Mouse (Mus musculus): ENCODE measurements at regions not wholly inside any gene's neighbourhood (a gene's known extent, or its start where the extent isn't known, plus 50 kb on each side); places are given as distances from the start of the nearest gene placed in this dataset.

DNA sequence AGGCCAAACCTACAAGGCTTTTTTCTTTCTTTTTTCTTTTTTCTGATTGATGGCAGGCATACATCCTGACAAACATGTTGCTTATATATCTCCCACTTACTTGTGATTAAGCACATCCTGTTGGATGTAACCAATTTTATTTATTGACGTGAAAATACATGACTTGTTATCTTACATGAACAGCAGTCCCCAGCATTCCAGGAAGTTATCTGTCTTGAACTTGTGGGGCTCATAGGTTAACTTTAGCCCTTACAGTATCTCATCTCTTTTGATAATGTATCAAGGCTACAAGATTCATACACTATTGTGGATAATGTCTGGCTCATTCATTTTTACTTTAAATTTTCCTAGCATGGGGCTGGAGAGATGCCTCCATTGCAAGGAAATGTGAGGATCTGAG is 852.0 kb upstream of the Agtr1b start:
- no peak overlapping the region for H3K9ac ChIP-seq (ENCODE audit: low read depth, low read length)
- no peak overlapping the region for H3K4me3 ChIP-seq (ENCODE audit: low read depth, low read length)
- H3K36me3 ChIP-seq (ENCODE audit: control insufficient read depth, insufficient read depth): no peaks in the 10 kb centered on the region
- H3K27ac ChIP-seq (ENCODE audit: low read length): no peak overlapping the region
- no peaks in the 10 kb centered on the region for H3K9me3 ChIP-seq (replicated peaks; ENCODE audit: control insufficient read depth, low read length)
- 30% methylated on average over 1 of the region's 1 CpGs for WGBS (ENCODE audit: insufficient replicate concordance)
- no peak for ATAC-seq (ENCODE audit: low read depth)
- no peak overlapping the region for H3K4me2 ChIP-seq (ENCODE audit: low read depth, low read length)
- H3K4me1 ChIP-seq (ENCODE audit: control insufficient read depth, low read depth, low read length): no peaks in the 10 kb centered on the region
- H3K27me3 ChIP-seq (ENCODE audit: control insufficient read depth, insufficient read depth, low read depth, low read length): no peaks in the 10 kb centered on the region

DNA sequence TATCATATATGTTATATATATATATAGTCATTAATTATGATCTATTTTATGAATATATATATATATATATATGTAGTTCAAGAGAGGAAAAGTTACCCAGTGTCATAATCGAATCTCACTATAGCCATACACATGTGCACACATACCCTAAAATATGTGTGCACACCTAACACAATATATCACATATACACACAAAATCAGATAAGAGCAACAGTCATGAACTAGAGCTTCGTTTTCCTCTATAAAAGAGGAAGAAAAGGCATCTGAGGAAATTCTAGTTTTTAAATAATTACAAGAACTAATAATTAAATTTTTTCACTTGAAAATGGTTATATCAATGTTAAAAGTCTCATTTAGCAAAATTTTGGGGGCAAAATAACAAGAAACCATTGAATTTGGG is 835.3 kb upstream of the Tbl1xr1 start:
- no peaks in the 10 kb centered on the region for H3K9me3 ChIP-seq (replicated peaks; ENCODE audit: control insufficient read depth, low read length)
- 40% methylated on average over 2 of the region's 2 CpGs for WGBS (ENCODE audit: insufficient replicate concordance)
- H3K4me3 ChIP-seq (ENCODE audit: low read depth, low read length): no peak overlapping the region
- H3K4me1 ChIP-seq (ENCODE audit: control insufficient read depth, low read depth, low read length): no peaks in the 10 kb centered on the region
- ATAC-seq (ENCODE audit: low read depth): no peak
- H3K4me2 ChIP-seq (ENCODE audit: low read depth, low read length): no peak overlapping the region
- no peaks in the 10 kb centered on the region for H3K36me3 ChIP-seq (ENCODE audit: control insufficient read depth, insufficient read depth)
- no peak overlapping the region for H3K9ac ChIP-seq (ENCODE audit: low read depth, low read length)
- no peak overlapping the region for H3K27ac ChIP-seq (ENCODE audit: low read length)
- H3K27me3 ChIP-seq (ENCODE audit: control insufficient read depth, insufficient read depth, low read depth, low read length): no peaks in the 10 kb centered on the region

DNA sequence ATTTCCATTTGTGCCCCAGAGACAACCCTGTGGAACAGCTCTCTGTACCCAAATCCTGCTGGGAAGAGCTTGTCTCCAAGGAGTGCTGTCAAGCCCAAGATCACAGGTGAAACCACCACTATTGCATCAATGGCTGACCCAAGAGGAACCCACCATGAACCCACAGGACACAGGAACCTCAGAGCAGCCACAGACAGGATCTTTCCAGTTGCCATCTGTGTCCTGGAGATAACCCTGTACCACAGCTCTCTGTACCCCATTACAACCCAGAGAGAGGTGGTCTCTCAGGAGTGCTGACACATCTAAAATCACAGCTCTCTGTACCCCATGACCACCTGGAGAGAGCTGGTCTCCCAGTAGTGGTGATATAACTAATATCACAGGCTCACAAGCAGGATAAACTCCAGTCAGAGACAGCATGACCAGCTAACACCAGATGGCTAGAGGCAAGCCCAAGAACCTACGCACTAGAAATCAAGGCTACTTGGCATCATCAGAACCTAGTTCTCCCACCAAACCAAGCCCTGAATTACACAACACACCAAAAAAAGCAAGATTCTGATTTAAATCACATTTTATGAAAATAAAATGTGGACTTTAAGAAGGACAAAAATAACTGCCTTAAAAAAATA is 820.2 kb upstream of the Tbl1xr1 start:
- no peak overlapping the region for H3K27ac ChIP-seq (ENCODE audit: low read length)
- H3K9ac ChIP-seq (ENCODE audit: low read depth, low read length): no peak overlapping the region
- H3K27me3 ChIP-seq (ENCODE audit: control insufficient read depth, insufficient read depth, low read depth, low read length): no peaks in the 10 kb centered on the region
- H3K9me3 ChIP-seq (replicated peaks; ENCODE audit: control insufficient read depth, low read length): no peaks in the 10 kb centered on the region
- no peaks in the 10 kb centered on the region for H3K4me1 ChIP-seq (ENCODE audit: control insufficient read depth, low read depth, low read length)
- ATAC-seq (ENCODE audit: low read depth): no peak
- H3K4me3 ChIP-seq (ENCODE audit: low read depth, low read length): no peak overlapping the region
- 72% methylated on average over 1 of the region's 1 CpGs for WGBS (ENCODE audit: insufficient replicate concordance)
- no peak overlapping the region for H3K4me2 ChIP-seq (ENCODE audit: low read depth, low read length)
- H3K36me3 ChIP-seq (ENCODE audit: control insufficient read depth, insufficient read depth): no peaks in the 10 kb centered on the region

DNA sequence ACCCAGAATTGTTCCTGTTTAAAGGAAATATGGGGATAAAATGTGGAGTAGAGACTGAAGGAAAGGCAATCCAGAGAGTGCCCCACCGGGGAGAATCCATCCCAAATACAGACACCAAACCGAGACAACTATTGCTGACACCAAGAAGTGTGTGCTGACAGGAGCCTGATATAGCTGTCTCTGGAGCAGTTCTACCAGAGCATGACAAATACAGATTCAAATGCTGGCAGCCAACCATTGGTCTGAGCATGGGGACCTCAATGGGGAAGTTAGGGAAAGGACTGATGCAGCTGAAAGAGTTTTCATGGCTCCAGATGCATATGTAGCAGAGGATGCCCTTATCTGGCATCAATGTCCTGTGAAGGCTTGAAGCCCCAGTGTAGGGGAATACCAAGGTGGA is 813.1 kb upstream of the Tbl1xr1 start:
- ATAC-seq (ENCODE audit: low read depth): no peak
- H3K9ac ChIP-seq (ENCODE audit: low read depth, low read length): no peak overlapping the region
- H3K4me2 ChIP-seq (ENCODE audit: low read depth, low read length): no peak overlapping the region
- no peak overlapping the region for H3K27ac ChIP-seq (ENCODE audit: low read length)
- no peaks in the 10 kb centered on the region for H3K27me3 ChIP-seq (ENCODE audit: control insufficient read depth, insufficient read depth, low read depth, low read length)
- no peaks in the 10 kb centered on the region for H3K9me3 ChIP-seq (replicated peaks; ENCODE audit: control insufficient read depth, low read length)
- H3K36me3 ChIP-seq (ENCODE audit: control insufficient read depth, insufficient read depth): no peaks in the 10 kb centered on the region
- H3K4me1 ChIP-seq (ENCODE audit: control insufficient read depth, low read depth, low read length): no peaks in the 10 kb centered on the region
- no peak overlapping the region for H3K4me3 ChIP-seq (ENCODE audit: low read depth, low read length)
- WGBS (ENCODE audit: insufficient replicate concordance): 61% methylated on average over 2 of the region's 2 CpGs

DNA sequence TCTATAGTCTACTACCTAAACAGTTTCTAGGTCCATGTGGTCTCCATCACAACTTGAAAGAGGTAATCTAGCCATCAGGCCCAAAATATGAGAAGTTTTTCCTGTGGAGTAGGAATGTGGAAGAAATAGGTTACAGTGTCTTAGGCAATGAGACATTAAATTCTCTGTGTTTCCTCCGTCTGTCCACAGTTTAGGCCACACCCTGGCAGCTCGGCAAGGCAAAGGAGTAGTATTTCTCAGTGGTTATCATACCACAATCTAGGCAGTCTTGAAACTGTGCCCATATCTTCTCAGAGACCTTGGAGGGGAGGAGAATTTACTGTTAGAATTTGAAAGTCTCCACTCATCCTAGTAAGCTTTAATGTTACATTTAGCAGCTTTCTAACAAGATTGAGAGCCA is 811.0 kb upstream of the Tbl1xr1 start:
- no peaks in the 10 kb centered on the region for H3K27me3 ChIP-seq (ENCODE audit: control insufficient read depth, insufficient read depth, low read depth, low read length)
- 34% methylated on average over 2 of the region's 2 CpGs for WGBS (ENCODE audit: insufficient replicate concordance)

DNA sequence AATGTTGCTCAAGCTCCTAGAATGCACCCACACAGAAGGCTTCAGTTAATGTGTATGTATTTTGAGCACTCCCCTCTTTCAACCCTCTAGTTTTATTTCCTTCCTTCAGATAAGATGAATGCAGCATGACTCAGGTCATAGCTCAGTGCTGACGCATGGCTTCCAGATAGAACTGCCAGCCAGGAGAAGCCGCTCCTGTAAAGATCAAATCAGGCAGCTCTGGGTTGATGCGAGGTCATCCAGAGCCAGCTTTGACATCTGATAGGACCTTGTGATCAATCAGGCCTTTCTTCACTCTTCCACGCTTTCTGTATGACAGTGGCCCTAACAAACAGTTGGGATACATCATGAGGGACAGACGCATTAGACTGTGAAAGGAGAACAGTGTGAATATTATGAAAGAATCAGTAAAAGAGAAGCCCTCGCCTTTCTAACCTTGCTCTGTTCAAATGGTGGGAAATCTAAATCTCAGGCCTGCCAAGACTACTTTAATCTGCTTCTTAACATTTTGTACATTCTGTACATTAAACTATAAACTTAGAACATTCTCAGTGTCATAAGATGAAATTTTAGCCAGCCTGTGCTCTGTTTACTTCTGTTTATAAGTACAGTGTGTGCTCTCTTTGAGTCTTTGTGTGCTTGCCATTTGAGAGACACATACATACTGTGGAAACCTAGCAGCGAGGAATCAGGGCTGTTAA is 807.9 kb upstream of the Tbl1xr1 start:
- H3K9me3 ChIP-seq (replicated peaks; ENCODE audit: control insufficient read depth, low read length): no peaks in the 10 kb centered on the region
- no peak overlapping the region for H3K4me3 ChIP-seq (ENCODE audit: low read depth, low read length)
- no peak overlapping the region for H3K4me2 ChIP-seq (ENCODE audit: low read depth, low read length)
- H3K27me3 ChIP-seq (ENCODE audit: control insufficient read depth, insufficient read depth, low read depth, low read length): no peaks in the 10 kb centered on the region
- no peaks in the 10 kb centered on the region for H3K36me3 ChIP-seq (ENCODE audit: control insufficient read depth, insufficient read depth)
- ATAC-seq (ENCODE audit: low read depth): no peak
- WGBS (ENCODE audit: insufficient replicate concordance): 49% methylated on average over 7 of the region's 7 CpGs
- H3K4me1 ChIP-seq (ENCODE audit: control insufficient read depth, low read depth, low read length): no peaks in the 10 kb centered on the region
- H3K9ac ChIP-seq (ENCODE audit: low read depth, low read length): no peak overlapping the region
- no peak overlapping the region for H3K27ac ChIP-seq (ENCODE audit: low read length)

More for the DNA sequence above, 811.0 kb upstream of the Tbl1xr1 start:
- no peak overlapping the region for H3K4me3 ChIP-seq (ENCODE audit: low read depth, low read length)
- H3K4me2 ChIP-seq (ENCODE audit: low read depth, low read length): no peak overlapping the region
- H3K9me3 ChIP-seq (replicated peaks; ENCODE audit: control insufficient read depth, low read length): no peaks in the 10 kb centered on the region
- H3K4me1 ChIP-seq (ENCODE audit: control insufficient read depth, low read depth, low read length): no peaks in the 10 kb centered on the region
- ATAC-seq (ENCODE audit: low read depth): no peak
- no peaks in the 10 kb centered on the region for H3K36me3 ChIP-seq (ENCODE audit: control insufficient read depth, insufficient read depth)
- no peak overlapping the region for H3K27ac ChIP-seq (ENCODE audit: low read length)
- H3K9ac ChIP-seq (ENCODE audit: low read depth, low read length): no peak overlapping the region

DNA sequence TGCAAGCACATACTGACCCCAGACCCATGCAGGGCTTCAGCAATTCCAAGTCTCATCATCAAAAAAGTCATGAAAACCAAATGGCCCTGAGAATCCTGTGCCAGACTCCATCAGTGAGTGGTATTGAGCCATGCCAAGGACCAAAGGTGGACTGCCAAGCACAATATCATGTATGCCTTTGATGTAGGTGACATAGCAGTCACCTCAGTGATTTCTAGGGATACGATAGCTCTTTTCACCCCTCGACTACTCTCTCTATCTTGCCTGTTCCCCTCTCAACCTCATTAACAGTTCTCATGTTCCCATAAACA is 807.4 kb upstream of the Tbl1xr1 start:
- no peak for ATAC-seq (ENCODE audit: low read depth)
- 60% methylated on average over 2 of the region's 2 CpGs for WGBS (ENCODE audit: insufficient replicate concordance)

DNA sequence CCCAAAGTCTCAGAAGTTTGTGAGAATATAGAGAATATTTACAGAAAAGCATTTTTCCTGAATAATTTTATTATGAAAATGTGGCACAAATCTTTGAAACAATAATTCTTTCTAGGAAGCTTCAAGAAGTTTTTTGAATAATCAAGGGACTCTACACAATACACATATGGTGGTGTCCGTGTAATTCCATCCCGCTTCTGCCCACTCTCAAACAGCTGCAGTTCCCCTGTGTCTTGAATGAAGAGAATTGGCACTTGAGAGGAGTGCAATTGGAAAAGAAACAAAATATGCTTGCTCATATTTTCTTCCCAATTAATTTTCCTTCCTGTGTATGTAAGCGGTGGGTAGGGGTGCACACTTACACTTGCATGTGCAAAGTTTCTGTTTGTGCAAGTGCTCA is 805.7 kb upstream of the Tbl1xr1 start:
- Histone ChIP-seq H3K27me3 (ENCODE audit: control insufficient read depth, insufficient read depth, low read depth, low read length) (no peaks in the 10 kb centered on the region), H3K4me2 (ENCODE audit: low read depth, low read length) (no peak overlapping the region), H3K9ac (ENCODE audit: low read depth, low read length) (no peak overlapping the region), H3K9me3 (replicated peaks; ENCODE audit: control insufficient read depth, low read length) (no peaks in the 10 kb centered on the region), H3K4me3 (ENCODE audit: low read depth, low read length) (no peak overlapping the region), H3K36me3 (ENCODE audit: control insufficient read depth, insufficient read depth) (no peaks in the 10 kb centered on the region), H3K4me1 (ENCODE audit: control insufficient read depth, low read depth, low read length) (no peaks in the 10 kb centered on the region), H3K27ac (ENCODE audit: low read length) (no peak overlapping the region)
- ATAC-seq (ENCODE audit: low read depth): no peak
- 64% methylated on average over 3 of the region's 3 CpGs for WGBS (ENCODE audit: insufficient replicate concordance)

More for the DNA sequence above, 807.4 kb upstream of the Tbl1xr1 start:
- no peaks in the 10 kb centered on the region for H3K9me3 ChIP-seq (replicated peaks; ENCODE audit: control insufficient read depth, low read length)
- H3K27me3 ChIP-seq (ENCODE audit: control insufficient read depth, insufficient read depth, low read depth, low read length): no peaks in the 10 kb centered on the region
- no peak overlapping the region for H3K9ac ChIP-seq (ENCODE audit: low read depth, low read length)
- H3K4me2 ChIP-seq (ENCODE audit: low read depth, low read length): no peak overlapping the region
- H3K4me3 ChIP-seq (ENCODE audit: low read depth, low read length): no peak overlapping the region
- H3K36me3 ChIP-seq (ENCODE audit: control insufficient read depth, insufficient read depth): no peaks in the 10 kb centered on the region
- no peaks in the 10 kb centered on the region for H3K4me1 ChIP-seq (ENCODE audit: control insufficient read depth, low read depth, low read length)
- no peak overlapping the region for H3K27ac ChIP-seq (ENCODE audit: low read length)

DNA sequence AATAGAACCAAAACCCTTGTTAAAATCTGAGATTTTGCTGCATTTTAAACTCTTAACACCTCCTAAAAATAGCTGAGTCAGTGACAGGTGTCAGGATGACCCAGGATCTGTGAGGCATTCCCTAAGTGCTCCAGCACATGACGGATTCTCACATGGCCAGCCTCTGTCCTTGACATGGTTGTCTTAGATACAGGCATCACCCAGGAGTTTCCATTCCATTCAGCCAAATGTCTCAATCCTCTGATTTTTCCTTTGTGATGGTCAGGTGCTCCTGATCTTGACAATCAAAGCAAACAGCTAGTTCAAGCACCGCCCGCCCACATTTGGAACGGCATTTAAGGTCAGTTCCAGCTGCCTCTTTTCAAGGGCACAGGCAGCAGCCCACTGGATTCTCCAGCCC is 804.2 kb upstream of the Tbl1xr1 start:
- H3K4me2 ChIP-seq (ENCODE audit: low read depth, low read length): no peak overlapping the region
- no peaks in the 10 kb centered on the region for H3K4me1 ChIP-seq (ENCODE audit: control insufficient read depth, low read depth, low read length)
- 73% methylated on average over 4 of the region's 4 CpGs for WGBS (ENCODE audit: insufficient replicate concordance)
- H3K9me3 ChIP-seq (replicated peaks; ENCODE audit: control insufficient read depth, low read length): no peaks in the 10 kb centered on the region
- no peak overlapping the region for H3K27ac ChIP-seq (ENCODE audit: low read length)
- H3K36me3 ChIP-seq (ENCODE audit: control insufficient read depth, insufficient read depth): no peaks in the 10 kb centered on the region
- no peaks in the 10 kb centered on the region for H3K27me3 ChIP-seq (ENCODE audit: control insufficient read depth, insufficient read depth, low read depth, low read length)
- ATAC-seq (ENCODE audit: low read depth): no peak
- H3K9ac ChIP-seq (ENCODE audit: low read depth, low read length): no peak overlapping the region
- no peak overlapping the region for H3K4me3 ChIP-seq (ENCODE audit: low read depth, low read length)

Measured in liver, embryonic 16.5 days (tissue).